Mouse (Mus musculus): ENCODE data around the gene Smim23.

The Smim23 gene

DNA sequence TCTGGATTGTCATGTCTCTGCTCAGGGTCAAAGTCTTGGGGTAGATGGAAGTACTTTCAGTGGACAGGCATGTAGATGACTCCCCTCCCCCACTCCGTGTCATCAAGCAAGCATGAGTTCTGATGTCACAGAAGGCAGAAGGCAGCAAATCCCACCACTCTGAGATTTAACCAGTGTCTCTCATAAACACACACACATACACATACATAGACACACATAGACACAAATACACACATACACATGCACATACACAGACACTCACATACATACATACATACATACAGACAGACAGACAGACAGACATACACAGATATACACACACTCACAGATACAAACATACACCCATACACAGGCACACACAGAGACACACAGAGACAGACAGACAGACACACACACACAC is at the start of gene Smim23:
Smim23 (minus strand) TSS at position 101 of the 400 bp plus-strand sequence.
- no peak for DNase-seq (ENCODE audit: low read depth)

DNA sequence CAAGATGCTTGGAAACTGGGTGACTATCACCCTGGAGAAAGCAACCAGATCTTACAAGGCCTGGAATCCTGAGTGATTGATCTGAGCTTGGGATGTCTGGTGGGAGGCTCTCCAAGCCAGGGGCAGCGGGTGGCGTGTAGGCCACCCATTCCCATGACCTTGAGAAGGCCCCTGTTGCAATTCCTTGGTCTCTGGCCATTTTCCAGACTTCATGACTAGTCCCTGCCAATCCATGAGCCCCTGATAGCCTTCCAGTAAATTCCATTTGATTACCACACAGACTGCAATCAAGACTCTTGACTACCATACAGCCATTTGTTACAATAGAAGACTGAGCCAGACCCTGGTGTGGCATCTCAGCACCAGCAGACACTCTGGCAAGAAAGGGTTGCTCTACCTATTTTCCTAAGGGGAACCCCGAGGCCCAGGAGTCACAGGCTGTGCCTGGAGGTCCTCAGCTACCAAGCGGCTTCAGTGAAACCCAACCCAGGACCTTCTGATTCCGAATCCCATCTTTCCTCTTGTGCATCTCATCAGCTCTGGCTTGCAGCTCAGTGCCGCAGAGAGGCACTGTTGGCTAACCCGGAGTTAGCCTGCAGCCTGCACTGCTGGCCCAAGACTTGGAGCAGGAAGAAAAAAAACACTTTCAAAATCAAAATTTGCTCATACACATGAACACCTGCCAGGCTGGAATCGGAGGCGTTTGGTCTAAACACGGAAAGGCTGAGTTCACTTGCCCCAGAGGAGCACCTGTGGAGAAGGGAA is 44.4 kb upstream of the Smim23 start:
- peak; percentile 61 for DNase-seq (ENCODE audit: low read depth)

DNA sequence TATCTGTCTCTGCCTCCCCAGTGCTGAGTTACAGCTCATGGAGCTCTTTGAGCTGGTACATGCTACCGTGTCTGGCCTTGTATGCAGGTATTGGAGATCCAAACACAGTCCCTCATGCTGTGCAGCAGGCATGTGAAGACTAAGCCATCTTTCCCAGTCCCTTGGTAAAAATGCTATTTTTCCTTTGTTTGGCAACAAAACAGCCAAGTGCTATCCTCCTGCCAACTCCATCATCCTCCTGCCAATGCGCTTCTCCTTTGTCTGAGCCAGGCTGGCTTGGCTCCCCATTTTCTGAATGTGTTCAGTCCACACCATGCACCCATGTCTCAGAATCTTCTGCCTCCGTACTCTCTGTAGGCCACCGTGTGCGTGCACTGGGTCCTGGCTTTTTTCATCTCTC is 40.2 kb upstream of the Smim23 start:
- no peak for DNase-seq (ENCODE audit: low read depth)

DNA sequence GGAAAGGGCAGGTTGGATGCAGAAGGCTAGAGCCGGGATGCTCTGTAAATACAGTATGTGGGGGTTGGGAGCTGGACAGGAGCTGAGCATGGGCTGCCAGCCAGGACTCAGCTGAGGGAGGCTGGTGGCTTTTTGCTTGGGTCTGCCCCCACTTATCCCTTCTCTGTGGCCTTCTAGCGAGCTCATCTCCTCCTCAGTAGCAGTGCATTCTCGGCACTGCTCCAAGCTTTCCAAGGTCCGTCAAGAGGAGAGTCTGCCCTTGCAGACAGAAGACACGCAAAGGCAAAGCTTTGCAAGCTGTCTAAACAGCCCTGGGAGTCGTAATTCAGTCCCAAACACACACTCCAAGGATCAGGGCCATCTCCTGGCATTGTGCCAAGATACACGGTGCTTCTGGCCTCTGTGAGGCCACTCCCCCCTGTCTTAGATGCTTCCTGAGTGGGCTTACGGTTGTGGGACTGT is 33.0 kb upstream of the Smim23 start:
- no peak for DNase-seq (ENCODE audit: low read depth)

DNA sequence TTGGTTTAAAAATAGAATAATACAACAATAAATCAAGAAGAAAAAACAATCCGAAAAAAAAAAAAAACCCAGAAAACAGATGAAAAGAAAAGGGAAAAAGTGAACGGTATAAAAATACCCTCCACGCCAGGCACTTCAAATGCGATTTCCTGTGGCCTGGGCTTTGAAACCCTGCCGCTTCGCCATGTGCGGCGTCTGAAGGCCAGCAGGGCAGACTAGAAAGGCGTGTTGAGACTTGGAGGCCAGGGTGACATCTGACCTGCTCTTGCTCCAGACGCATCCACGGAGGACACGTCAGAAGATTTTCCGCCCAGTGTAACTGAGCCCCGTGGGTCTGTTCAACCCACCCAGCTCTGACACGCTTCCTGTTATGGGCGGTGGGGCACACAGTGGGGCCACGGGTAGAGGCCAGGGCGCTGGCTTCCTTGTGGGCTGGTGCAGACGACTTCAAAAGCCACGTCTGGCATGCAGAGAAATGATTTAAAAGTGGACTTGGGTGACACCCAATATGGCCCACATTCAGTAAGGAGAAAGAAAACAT is 22.3 kb upstream of the Smim23 start:
- no peak for DNase-seq (ENCODE audit: low read depth)

DNA sequence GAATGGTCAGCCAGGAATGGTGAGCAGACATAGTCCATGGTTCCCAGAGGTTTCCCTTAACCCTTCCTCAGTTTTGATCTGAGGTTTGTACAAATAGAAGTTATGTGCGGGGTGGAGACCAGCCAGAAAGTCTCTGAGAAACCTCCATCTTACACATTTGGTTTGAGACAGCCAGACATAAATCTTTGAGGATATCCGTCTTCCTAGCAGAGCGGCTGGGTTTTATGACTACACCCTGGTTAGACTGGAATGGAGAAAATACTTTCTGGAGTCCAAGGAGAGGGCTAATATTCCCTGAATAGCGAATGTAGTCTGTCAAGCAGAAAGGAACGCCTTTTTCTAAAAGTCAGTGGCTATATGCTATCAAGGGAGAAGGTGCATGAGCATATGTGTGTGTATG is 16.8 kb upstream of the Smim23 start:
- no peak for DNase-seq (ENCODE audit: low read depth)

DNA sequence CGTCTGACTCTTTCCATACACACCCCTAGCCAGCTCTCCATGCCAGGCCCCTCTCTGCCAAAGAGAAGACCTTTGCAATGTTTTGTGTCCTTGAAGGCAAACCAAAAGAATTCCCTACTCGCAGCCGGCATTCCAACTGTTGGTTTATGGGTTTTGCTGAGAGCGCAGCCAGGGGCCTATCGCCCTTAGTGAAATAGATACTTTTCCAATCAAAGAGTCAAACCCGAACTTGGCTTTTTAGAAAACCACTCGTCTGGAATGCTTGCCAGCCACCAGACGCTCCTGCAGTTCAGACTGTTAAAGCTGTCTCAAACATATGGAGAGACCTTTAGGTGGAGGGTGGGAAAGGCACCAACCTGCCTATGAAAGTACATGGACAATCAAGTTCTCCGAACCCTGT is 15.9 kb upstream of the Smim23 start:
- no peak for DNase-seq (ENCODE audit: low read depth)

DNA sequence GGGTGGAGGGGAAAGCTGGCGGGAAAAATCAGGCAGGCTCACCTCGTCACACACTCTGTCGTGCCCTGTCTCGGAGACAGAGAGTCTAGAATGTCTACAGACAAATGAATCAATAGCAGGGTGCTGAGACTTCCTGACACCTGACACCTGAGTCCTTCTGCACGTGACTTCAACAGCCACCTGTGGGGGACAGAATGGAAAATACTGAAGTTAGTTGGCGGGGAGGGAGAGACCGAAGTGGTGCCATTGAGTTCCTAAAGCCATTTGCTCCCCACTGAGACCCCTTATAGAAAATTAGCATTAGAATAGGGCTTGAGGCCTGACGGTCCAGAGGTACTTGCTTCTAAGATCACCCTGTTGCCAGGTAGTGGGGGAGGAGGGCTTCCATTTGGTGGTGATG is 10.6 kb upstream of the Smim23 start:
- no peak for DNase-seq (ENCODE audit: low read depth)

DNA sequence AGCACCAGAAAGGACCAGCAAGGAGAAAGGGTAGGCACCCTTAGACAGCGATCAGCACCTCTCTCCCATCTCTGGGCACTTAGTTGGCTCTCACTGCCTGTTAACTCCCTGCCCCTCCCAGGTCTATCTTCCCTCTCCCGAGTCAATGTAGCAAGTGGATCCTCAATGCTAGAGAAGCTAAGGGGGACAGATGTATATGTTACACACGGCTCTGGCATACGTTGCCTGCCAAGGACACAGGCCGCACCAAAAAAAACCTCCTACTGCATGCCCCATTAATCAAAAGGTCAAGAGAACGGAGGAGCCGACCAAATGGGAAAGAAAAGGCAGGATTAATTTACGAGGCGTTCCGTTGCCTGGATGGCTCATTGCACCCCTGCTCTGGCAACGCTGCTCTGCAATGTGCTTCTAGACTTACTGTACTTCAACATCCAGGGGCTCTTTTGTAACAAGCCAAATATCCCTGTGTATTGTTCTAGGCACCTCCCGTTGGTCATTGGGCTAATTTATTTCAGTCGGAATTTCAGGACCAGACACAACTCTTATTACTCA is 10.0 kb upstream of the Smim23 start:
- DNase-seq (ENCODE audit: low read depth) = no peak

DNA sequence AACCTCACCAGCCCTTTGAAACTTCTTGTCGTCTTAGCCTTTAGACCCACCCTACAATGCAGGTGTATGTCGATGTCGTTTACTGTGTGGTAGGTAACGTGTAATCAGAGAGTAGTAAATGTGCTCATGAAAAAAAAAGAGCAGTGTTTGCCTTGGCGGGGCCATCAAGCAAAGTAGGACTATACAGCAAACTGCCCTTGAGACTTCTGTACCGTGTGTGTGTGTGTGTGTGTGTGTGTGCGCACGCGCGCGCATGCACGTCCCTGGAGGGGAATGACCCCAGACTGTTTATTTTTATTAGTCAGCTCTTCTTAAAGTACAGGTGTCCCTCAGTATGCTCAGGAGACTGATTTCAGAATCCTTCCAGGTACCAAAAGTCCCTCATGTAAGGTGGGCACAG is 6.8 kb downstream of the Smim23 start:
- no peak for DNase-seq (ENCODE audit: low read depth)

DNA sequence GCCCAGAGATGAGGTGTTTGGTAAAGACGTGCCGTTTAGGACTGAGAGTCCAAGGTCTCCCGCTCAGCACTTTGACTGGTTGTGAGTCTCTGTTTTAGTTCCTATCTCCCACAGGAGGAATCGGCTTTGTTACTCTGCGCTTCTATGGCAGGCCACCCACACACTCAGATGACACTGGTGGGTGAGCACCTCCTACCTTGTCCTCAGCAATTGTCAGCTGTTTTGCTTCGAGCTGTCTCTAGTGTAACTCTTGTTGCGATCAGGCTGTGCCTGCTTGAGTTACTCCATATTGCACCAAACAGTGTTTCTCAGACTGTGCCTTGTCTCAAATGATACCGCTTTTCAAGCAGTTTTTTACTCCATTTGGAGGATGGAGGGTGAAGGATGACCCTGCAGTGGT is 10.1 kb downstream of the Smim23 start:
- DNase-seq (ENCODE audit: low read depth) = no peak

DNA sequence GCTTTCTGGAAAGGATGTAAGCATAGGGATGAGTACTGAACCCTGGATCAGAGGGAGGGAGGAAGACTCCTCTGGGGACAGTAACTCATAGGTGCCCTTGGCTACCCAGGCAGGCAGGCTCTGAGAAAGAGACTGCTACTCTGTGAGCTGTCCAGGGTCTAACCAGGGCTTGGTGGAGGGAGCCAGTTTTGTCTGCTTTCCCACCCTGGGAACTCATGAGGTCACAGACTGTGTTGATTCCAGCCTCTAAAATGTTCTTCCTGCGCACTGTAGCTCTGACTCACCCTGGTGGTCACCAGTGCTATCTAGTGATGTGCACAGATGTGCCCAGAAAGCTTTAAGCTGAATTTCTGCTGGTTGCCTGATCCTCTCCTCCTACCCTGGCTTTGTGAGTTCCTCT is 15.3 kb downstream of the Smim23 start:
- DNase-seq (ENCODE audit: low read depth) = peak; percentile 7

DNA sequence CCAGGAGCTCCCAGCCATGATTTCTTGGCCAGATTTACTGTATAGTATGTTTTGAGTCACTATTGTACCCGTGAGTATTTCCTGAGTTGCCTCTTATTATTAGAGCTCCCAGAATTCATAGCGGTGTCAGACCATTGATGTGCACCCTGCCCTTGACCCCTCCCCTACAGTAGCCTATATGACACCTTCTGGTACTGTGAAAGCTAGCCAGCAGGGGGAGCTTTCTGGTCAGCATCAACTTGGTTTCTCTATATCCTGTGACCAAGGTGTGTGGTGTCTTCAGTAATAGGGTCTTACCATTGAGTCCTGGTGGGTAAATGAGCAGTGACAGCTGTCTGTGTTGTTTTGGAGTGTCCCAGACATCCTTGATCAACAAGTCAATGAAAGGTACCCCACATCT is 18.4 kb downstream of the Smim23 start:
- DNase-seq (ENCODE audit: low read depth) = no peak

DNA sequence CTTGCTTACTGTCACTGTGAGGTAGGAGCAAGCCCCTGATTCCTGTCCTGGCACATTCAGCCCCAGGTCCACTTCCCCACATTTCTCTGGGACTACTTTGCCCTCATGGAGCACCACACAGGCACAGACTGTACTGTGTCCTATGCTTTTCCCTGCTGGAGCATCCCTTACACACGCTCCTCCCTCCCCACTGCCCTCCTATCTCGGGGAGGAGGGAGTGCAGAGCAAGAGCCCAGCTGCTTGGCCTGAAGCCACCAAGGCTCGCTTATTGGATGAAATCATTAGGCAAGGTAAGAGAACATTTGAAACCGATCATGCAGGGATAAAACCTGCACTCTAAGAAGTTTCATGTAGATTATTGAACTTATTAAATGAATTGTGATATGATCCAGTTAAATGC is 20.7 kb downstream of the Smim23 start:
- no peak for DNase-seq (ENCODE audit: low read depth)

DNA sequence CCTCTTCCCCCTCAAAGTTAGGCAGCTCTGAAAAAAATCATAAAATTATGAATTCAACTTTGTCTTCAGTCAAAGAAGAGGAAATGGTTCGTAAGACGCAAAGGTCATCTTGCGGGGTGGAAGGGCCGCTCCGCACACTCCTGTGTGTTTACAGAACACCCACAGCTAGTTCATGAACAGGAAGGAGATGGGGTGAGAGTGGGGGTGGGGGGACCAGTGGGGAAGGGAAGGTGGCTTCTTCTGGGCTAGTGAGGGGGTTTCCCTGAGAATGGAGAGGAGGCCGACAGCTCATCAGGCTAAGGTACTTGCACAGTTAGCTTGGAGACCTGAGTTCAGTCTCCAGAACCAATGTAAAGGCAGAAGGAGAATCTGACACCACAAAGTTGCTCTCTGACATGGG is 22.7 kb downstream of the Smim23 start:
- DNase-seq (ENCODE audit: low read depth) = no peak

DNA sequence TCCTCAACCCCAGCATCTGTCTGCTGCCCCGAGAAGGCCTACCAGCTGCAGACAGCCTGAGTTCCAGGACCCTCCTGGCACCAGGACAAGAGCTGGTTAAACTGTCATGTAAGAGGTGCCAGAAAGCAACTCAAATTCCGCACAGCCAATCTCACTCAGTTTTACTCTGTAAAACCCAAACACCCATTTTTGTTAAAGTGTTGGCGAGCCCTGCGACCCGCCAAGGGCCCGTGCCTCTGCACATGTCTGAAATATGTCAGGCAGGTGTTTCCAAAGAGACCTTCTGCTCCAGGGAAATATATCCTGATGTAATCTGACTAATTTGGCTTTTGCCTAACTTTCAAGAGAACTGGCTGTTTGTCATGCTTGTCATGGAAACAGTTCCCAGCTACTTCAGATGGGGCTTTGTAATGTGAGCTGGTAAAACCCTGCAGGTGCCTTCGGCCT is 23.5 kb downstream of the Smim23 start:
- DNase-seq (ENCODE audit: low read depth) = no peak

DNA sequence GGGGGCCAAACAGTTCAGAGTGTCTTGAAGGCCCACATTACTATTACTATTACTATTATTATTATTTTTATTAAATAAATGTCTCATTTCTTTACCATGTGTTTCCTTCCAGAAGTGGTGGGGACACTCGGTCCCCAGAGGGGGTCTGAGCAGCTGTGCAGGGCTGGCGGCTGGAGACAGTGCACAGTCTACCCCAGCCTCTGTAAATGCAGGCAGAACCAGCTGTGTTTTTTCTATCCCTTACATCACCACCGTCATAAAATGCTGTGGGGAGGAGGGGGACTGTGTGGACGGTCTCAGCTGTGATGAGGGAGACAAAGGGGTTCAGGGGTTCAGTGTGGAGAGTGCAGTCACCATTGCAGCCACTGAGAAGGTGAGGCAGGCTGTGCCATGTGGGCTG is 26.0 kb downstream of the Smim23 start:
- DNase-seq (ENCODE audit: low read depth) = no peak

DNA sequence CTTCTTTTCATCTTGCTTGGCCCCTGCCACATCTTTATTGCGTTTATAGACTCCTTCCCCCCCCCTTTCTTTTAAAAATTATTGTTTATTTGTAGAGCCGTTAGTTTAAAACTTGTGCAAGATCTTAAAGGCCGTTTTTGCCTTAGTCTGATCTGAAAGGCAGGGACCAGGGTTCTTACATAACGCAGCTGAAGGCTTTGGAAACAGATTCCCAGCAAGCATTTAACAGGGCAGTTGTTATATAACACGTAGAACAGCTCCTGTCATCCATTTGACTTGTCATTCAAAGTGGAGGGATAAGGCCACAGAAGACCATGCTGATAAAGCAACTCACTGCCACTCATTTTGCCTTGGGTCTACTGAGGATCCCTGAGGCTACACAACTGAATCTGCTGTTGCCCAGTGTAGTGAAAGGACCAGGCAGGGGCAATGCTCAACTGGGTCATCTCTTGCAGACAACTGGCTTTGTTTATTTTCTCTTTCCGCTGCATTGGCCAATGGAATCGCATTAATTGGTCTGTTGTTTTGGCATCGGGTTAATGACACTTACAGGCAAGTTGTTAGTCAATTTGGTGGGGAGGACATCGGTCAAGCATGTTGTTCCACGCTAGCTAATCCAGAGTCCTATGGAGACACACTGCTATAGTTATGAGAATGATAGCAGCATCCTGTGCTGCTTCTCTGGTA is 29.5 kb downstream of the Smim23 start:
- DNase-seq (ENCODE audit: low read depth) = no peak

DNA sequence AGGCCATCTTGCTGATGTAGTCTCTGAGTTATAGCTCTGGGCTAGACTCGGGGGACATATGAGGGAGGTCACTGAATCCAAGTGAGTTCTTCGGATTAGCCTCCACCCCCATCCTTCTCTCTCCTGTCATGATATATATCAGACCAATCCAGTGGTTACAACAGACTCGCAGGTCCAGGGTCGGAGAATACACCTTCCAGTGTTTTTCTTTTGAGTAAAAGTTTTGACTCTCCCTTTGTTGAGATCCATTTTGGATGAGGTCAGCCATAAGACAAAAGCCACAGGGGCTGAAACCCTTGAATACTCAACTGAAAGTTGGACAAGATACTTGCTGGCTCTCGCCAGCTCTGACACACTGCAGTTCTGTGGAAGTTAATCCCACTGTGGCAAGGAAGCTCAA is 38.2 kb downstream of the Smim23 start:
- DNase-seq (ENCODE audit: low read depth) = no peak

DNA sequence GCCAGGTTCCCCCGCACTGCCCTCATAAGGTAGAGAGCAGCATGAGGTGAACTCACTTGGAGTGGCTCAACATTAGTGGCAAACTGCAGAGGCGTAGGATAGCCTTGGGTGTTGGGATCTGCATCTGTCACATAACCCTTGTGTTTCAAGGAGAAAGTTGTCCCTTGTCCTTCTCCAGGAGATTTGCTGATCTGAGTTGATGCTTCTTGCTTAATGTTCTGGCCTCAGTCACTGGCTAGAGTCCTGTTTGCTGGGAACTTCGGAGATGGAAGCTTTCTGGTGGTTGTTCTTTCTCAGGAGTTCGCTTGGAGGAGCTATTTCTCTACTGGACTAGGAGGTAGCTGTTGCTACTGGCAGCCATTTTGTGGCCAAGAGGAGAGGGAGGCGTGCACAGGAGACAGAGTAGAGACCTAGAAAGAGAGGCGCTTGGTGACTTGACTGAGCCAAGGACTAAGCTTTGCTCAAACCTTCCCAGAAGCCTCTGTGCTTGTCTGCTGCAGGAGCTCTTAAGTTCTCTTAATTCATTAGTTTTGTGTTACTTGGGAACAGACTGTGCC is 38.7 kb downstream of the Smim23 start:
- DNase-seq (ENCODE audit: low read depth) = no peak

DNA sequence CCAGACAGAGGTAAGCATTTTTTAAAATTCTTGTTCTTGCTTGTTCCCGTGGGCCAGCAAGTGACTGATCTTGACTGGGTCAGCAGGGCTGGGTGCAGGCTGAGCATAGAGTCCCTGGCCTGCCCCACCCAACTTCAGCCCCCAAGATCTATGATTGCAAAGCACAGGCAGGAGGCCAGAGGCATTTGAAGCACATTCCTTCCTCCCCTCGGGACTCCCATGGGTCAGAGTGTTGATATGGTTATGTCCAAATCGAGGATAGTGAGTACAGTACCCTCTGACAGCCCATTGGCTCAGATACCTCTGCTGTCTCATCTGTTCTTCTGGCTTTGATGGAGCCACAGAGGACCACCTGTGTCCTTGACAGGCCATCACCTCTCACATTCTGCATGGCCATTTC is 41.7 kb downstream of the Smim23 start:
- DNase-seq (ENCODE audit: low read depth) = no peak

DNA sequence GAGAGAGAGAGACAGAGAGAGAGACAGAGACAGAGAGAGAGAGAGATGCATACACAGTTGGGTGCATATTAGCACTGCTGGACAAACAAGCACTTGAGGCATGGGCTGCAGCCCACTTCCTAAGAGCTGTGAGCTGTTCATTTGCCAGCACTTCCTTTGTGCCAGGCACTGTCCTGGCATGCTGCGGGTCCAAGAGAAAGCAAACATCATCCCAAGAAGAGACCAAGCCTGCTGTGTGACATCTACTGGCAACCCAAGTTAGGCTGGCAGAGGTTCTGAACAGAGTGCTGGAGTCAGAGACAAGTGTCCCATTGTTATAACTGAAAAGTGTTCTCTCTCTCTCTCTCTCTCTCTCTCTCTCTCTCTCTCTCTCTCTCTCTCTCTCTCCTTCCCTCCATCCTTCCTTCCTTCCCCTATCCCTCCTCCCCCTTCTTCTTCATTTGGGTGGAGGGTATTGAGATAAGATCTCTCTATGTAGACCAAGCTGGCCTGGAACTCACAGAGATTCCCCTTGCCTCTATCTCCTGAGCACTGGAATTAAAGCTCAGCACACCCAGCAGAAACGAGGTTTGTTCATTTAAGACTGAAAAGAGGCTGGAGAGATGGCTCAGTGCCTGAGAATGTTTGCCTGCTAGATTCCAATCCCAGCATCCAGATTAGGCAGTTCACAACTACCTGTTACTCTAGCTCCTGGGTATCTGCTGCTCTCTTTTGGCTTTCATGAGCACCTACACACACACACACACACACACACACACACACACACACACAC is 42.6 kb downstream of the Smim23 start:
- no peak for DNase-seq (ENCODE audit: low read depth)

All from fibroblast of lung, adult 2 months (primary cell).